Mouse (Mus musculus) limb, embryonic 14.5 days (tissue): Measurements from ENCODE around the gene Galns. TPM values are rescaled to one million over a fixed set of nuclear protein-coding genes. Genes with fewer than 3 reads are reported as not detected.
"Not testable (repeated sequence)": the region's sequence is repeated elsewhere in the genome, so short reads cannot be mapped to it uniquely, and the experiment has no call there.

Experiments used
- ATAC-seq: fragments of 200-750 bp; cut with Nextera tagmentation; 2 replicates; pipeline ENCODE4 v1.8.0; 2017; ENCODE audit warnings: low read depth, moderate number of reproducible peaks, moderate TSS enrichment; ENCODE audit not compliant: low FRiP score
- DNase-seq: peaks from one replicate; pipeline ENCODE4 v3.0.0-alpha.2; 2015; ENCODE audit warnings: low spot score
- H3K27ac ChIP-seq: fragments of 300-500 bp; sonication (generic); replicated peaks from 2 replicates; pipeline ENCODE4 v1.5.1; 2014; ENCODE audit warnings: low read depth, mild to moderate bottlenecking, low read length, moderate library complexity, mixed read lengths
- H3K27me3 ChIP-seq: fragments of 300-500 bp; sonication (generic); 2 replicates; pipeline ENCODE4 v1.6.1; 2014; ENCODE audit warnings: low read length, mixed read lengths; ENCODE audit not compliant: control insufficient read depth, insufficient read depth
- H3K36me3 ChIP-seq: fragments of 300-500 bp; sonication (generic); 2 replicates; pipeline ENCODE4 v1.6.1; 2014; ENCODE audit warnings: mild to moderate bottlenecking, low read length, moderate library complexity, mixed read lengths; ENCODE audit not compliant: control insufficient read depth, insufficient read depth
- H3K4me1 ChIP-seq: fragments of 300-500 bp; sonication (generic); 2 replicates; pipeline ENCODE4 v1.6.1; 2014; ENCODE audit warnings: antibody characterized with exemption, low read length, mixed read lengths; ENCODE audit not compliant: control insufficient read depth, insufficient read depth
- H3K4me2 ChIP-seq: fragments of 300-500 bp; sonication (generic); replicated peaks from 2 replicates; pipeline ENCODE4 v1.6.1; 2014; ENCODE audit warnings: low read depth, mild to moderate bottlenecking, low read length, moderate library complexity; ENCODE audit not compliant: severe bottlenecking
- H3K4me3 ChIP-seq: fragments of 300-500 bp; sonication (generic); replicated peaks from 2 replicates; pipeline ENCODE4 v1.5.1; 2014; ENCODE audit warnings: low read length
- H3K9ac ChIP-seq: fragments of 300-500 bp; sonication (generic); 2 replicates; pipeline ENCODE4 v1.6.1; 2014; ENCODE audit warnings: mild to moderate bottlenecking, low read depth, low read length, moderate library complexity; ENCODE audit not compliant: severe bottlenecking
- H3K9me3 ChIP-seq: fragments of 300-500 bp; sonication (generic); 2 replicates; pipeline ENCODE4 v1.6.1; 2016; ENCODE audit warnings: low read length; ENCODE audit not compliant: control insufficient read depth
- POLR2A ChIP-seq: fragments of 200-500 bp; IDR thresholded peaks from 2 replicates; pipeline ENCODE4 v1.8.0; 2012; ENCODE audit warnings: inconsistent platforms, mild to moderate bottlenecking, moderate library complexity, borderline replicate concordance; ENCODE audit not compliant: insufficient read depth, insufficient read length; ENCODE audit errors: extremely low read depth
- WGBS: fragments of 180-500 bp; shearing (Covaris S2); extraction: QIAGEN DNeasy Blood & Tissue Kit; methylation state at CpG from one replicate; pipeline ENCODE4 v1.1.7; 2014; 5-methylcytosine and 5-hydroxymethylcytosine counted together
- polyA plus RNA-seq, 2 experiments: library from polyadenylated mRNA; depleted of rRNA in 1 of 2; stranded (reverse) in 1 of 2; unstranded in 1 of 2; fragments of >200 nt; fragmentation: Nextera tagmentation in 1 of 2; extraction: Ambion mirVana in 1 of 2; gene quantifications; 2 replicates each; pipeline versions ENCODE4 v1.2.1 to v1.2.3; 2012 to 2014

Galns gene
- polyA plus RNA-seq, 2 experiments, result 12.7 to 14.7 TPM

DNA sequence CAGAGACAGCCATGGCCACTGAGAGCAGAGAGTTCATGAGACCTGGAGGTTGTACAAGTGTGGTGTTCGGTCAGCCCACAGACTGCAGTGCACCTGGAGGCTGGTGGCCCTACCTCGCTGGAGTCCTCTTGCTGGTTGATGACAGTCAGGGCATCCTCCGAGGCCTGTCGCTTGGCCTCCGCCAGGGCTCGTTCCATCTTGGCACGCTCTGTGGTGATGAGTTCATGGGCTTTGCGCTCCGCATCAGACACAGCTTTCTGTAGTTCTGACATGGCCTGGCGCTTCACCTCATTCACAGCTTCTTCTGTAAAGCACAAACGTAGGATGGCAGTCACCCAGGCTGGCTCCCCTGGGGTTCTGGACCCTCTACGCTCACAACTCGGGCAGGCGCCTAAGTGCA is 21.9 kb upstream of the Galns start:
- no peak overlapping the region for H3K4me2 ChIP-seq
- ATAC-seq (no peak), DNase-seq (no peak)
- TF ChIP-seq POLR2A, result no peak
- H3K9ac ChIP-seq, result no peak overlapping the region
- H3K4me1 ChIP-seq, result 0 out of 2 replicates have a peak, but pooled peaks cover 4% of the 10 kb centered on the region
- H3K9me3 ChIP-seq, result no peaks in the 10 kb centered on the region
- 94% methylated on average over 14 of the region's 14 CpGs for WGBS
- no peak overlapping the region for H3K27ac ChIP-seq
- peaks cover 10% of the 10 kb centered on the region; the same call in 1 of the 2 replicates for H3K36me3 ChIP-seq
- H3K27me3 ChIP-seq, result no peaks in the 10 kb centered on the region
- H3K4me3 ChIP-seq, result no peak overlapping the region

DNA sequence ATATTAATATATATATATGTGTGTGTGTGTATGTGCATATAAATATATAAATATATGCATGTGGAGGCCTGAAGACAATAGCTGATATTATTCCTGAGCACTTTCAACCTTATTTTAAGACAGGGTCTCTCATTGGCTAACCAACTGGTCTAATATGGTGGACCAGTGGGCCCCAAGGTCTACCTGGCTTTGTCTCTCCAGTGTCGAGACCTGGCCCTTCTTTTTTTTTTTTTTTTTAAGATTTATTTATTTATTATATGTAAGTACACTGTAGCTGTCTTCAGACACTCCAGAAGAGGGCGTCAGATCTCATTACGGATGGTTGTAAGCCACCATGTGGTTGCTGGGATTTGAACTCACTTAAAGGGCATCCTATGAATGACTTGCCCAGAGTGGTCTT is 20.9 kb upstream of the Galns start:
- H3K4me1 ChIP-seq, ATAC-seq, H3K27me3 ChIP-seq, H3K9me3 ChIP-seq, H3K9ac ChIP-seq, H3K36me3 ChIP-seq, DNase-seq, H3K27ac ChIP-seq, H3K4me3 ChIP-seq, H3K4me2 ChIP-seq: not testable (repeated sequence)
- 79% methylated on average over 3 of the region's 3 CpGs for WGBS

DNA sequence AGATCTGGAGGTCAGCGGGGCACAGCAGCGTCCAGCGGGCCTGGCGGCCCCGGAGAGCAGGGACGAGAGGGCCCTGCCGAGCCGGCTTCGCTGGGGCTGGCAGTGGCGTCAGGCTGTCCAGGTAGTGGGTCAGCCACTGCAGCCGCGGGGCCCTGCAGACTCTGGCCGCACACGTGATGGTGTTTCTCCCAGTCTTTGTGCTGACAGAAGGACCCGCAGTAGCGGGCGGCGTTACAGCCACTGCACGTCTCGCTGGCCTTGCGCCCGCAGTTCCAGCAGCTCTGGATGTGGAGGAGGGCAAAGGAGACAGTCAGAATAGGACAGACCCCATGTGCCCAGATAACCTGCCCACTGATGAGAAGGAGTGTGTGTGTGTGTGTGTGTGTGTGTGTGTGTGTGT is 19.4 kb upstream of the Galns start:
- H3K9me3 ChIP-seq, result no peaks in the 10 kb centered on the region
- no peaks in the 10 kb centered on the region for H3K27me3 ChIP-seq
- TF ChIP-seq POLR2A, result no peak
- H3K9ac ChIP-seq, result no peak overlapping the region
- ATAC-seq, result no peak
- H3K27ac ChIP-seq, result no peak overlapping the region
- H3K4me1 ChIP-seq, result no peaks in the 10 kb centered on the region
- no peak overlapping the region for H3K4me2 ChIP-seq
- H3K36me3 ChIP-seq, result peaks cover 10% of the 10 kb centered on the region; the same call in 1 of the 2 replicates
- DNase-seq, result no peak
- H3K4me3 ChIP-seq, result no peak overlapping the region
- 65% methylated on average over 15 of the region's 22 CpGs for WGBS

DNA sequence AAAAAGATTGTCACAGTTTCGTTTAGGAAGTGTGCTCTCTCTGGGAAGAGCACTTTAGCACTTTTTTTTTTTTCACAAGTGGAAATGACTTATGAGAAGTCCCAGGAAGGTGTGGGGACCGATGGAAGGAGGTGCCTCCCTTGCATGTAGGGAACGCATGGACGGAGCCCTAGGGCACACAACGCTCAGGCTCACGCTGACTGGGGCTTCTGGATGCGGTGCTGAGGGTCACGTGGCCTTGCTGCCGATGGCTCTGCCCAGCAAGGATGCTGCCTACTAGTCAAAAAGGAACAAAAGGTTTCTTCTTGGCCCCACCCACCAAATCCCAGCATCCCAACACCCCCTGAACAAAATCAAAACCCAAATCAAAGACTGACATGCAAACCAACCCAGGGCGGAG is 18.1 kb upstream of the Galns start:
- peaks cover 10% of the 10 kb centered on the region; the same call in 1 of the 2 replicates for H3K36me3 ChIP-seq
- H3K27ac ChIP-seq, result no peak overlapping the region
- H3K4me3 ChIP-seq, result no peak overlapping the region
- no peak overlapping the region for H3K9ac ChIP-seq
- ATAC-seq (no peak), DNase-seq (no peak)
- no peaks in the 10 kb centered on the region for H3K9me3 ChIP-seq
- WGBS, result 47% methylated on average over 10 of the region's 10 CpGs
- no peaks in the 10 kb centered on the region for H3K4me1 ChIP-seq
- no peak for TF ChIP-seq POLR2A
- H3K4me2 ChIP-seq, result no peak overlapping the region
- no peaks in the 10 kb centered on the region for H3K27me3 ChIP-seq

DNA sequence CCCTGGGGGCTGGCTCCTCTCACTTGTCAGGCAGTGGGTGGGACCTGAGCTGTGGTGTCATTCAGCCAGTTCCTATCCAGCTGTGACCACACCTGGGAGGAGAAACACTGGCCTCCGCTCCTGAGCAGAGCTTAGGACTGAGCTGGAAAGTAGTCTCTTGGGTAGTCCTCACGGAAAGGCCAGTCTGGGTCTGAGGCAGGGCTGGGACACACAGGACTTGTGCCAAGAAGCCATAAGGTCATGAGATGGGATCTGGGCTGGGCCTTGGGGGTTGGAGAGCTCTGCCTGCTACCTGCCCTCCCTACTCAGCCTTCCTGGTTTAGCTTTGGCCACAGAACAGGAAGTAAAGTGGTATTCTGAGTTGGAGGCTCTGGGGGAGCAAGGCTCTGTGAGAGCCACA is 15.6 kb upstream of the Galns start:
- no peaks in the 10 kb centered on the region for H3K36me3 ChIP-seq
- H3K4me3 ChIP-seq, result no peak overlapping the region
- no peaks in the 10 kb centered on the region for H3K27me3 ChIP-seq
- H3K4me2 ChIP-seq, result no peak overlapping the region
- DNase-seq (no peak), ATAC-seq (no peak)
- no peak overlapping the region for H3K9ac ChIP-seq
- no peaks in the 10 kb centered on the region for H3K9me3 ChIP-seq
- H3K4me1 ChIP-seq, result no peaks in the 10 kb centered on the region
- no peak for TF ChIP-seq POLR2A
- H3K27ac ChIP-seq, result no peak overlapping the region
- 86% methylated on average over 2 of the region's 2 CpGs for WGBS

DNA sequence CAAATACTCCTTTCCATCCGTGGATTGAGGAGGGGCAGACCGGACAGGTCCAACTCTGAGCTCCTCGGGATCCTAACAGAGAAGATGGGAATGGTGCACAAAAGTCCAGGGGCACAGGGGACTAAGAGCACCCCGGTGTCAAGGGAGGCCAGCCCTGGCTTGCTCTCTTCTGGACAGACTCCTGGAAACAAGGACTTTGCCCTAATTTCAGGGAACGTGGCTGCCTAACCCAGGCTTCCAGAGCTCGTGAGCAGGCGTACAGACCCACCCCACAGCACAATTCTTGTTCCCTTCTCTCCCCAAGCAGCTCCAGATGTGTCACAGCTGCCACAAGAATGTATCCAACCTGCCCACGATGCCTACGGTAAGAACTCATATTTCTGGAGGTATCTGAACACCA is 14.5 kb upstream of the Galns start:
- TF ChIP-seq POLR2A, result no peak
- no peak for ATAC-seq
- no peak for DNase-seq
- H3K4me1 ChIP-seq, result no peaks in the 10 kb centered on the region
- no peak overlapping the region for H3K9ac ChIP-seq
- H3K9me3 ChIP-seq, result no peaks in the 10 kb centered on the region
- no peaks in the 10 kb centered on the region for H3K27me3 ChIP-seq
- H3K36me3 ChIP-seq, result no peaks in the 10 kb centered on the region
- WGBS, result 70% methylated on average over 9 of the region's 9 CpGs
- H3K4me2 ChIP-seq, result no peak overlapping the region
- no peak overlapping the region for H3K4me3 ChIP-seq
- no peak overlapping the region for H3K27ac ChIP-seq
